Mouse (Mus musculus) cerebellum, adult 2 months (tissue): ENCODE results near the gene Sprr2a1.

Experiments
- CTCF ChIP-seq: fragments of 200-500 bp; IDR thresholded peaks from 2 replicates; pipeline ENCODE4 v1.5.1; 2011; ENCODE audit warnings: low read depth, mild to moderate bottlenecking, control low read depth, low read length, moderate library complexity, borderline replicate concordance; ENCODE audit not compliant: insufficient read depth
- POLR2A ChIP-seq: fragments of 200-500 bp; IDR thresholded peaks from 2 replicates; pipeline ENCODE4 v1.6.1; 2011; ENCODE audit warnings: low read length, control low read depth, borderline replicate concordance; ENCODE audit not compliant: insufficient read depth

DNA sequence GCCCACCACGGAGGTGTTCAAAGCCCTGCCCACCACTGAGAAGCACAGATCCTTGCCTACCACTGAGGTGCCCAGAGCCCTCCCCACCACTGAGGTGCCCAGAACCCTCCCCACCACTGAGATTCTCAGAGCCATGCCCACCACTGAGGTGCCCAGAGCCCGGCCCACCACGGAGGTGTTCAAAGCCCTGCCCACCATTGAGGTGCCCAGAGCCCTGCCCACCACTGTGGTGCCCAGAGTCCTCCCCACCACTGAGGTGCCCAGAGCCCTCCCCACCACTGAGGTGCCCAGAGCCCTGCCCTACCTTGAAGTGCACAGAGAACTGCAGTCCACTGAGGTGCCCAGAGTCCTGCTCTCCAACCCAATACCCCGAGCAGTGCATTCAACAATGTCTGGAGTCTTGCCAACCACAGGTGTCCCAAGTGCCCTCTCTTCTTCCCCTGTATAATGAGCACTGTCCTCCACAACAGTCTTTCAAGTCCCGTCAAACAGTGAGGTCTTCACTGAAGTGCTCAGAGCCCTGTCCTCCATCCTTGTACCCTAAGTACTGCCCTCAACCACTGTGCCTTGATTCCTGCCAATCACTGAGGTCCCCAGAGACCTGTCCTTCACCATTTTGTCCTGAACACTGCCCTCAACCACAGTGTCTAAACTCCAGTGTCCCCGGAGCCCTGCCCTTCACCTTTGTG, 19.9 kb upstream of the Sprr2a1 start:
- no peak for TF ChIP-seq POLR2A
- TF ChIP-seq CTCF = no peak
